Mouse (Mus musculus) T-helper 17 cell (primary cell): Measurements from ENCODE around the gene Scd2.

ENCODE experiments used
- in situ Hi-C, 2 experiments: fragments of 300-600 bp; cut with MboI, MseI; formaldehyde crosslinking; loops; 1 replicate in 1 of 2; 2 replicates in 1 of 2; pipeline ENCODE4 v1.15.1; 2025; ENCODE audit warnings: high pct_unique_total_duplicates in 2 of 2

Gene Scd2

DNA sequence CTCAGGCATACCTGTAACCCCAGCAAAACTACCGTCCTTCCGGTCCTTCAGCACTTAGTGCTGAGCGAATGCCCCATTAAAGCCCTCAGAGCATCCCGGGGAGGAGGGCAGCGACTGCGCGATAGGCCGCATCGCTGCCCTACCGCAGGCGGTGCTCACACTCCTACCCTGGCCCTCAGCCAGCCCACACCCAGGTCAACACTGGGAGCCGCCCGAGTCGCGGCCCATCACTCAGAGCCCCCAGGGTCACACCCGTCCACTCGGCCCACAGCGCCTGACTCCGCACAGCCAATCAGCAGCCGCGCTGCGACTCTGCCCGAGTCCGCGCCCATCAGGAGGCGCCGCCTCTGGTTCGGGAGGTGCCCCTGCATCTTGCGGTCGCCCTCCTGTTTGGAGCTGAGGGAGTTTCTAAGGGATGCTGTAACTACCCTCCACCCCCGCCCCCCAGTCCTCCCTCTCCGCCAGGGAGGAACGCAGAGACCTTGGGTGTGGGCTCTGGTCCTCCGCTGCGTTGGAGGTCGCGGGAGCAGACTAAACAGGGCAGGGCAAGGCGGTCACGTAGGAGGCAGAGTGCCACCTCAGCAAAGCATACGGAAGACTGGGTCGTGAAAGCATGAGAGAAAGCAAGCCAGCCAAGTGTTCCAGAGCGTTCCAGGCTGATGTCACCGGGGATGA lies 26.5 kb upstream of the Scd2 start:
- in situ Hi-C loops: loop anchor here (10.0 to 25.0 kb wide), 2 partner anchors 1508 to 1770 kb away; partner anchors contain the start of genes Ldb1 (in 1 of the 2) and Pprc1 (in 1 of the 2)

DNA sequence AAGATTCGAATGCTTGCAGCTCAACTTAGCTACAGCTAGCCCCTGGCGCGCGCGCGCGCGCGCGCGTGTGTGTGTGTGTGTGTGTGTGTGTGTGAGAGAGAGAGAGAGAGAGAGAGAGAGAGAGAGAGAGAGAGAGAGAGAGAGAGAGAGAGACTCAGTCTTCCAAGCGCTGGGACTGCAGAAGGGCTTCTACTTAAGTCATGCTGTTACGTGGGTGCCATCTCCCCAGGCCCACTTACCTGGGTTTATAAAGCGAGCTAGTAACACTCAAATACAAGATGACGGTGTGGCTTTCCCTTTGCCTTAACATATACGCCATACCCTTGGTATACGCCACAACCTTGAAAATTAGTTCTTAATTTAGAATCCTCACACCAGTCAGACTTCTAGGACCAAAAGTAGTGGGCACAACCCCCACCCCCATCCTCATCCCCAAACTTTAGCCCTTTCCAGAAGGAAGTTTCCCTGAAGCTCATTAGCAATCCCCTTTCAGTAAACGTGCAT lies 25.9 kb upstream of the Scd2 start:
- in situ Hi-C loops: loop anchor here (10.0 to 25.0 kb wide), 2 partner anchors 1507 to 1770 kb away; partner anchors contain the start of genes Ldb1 (in 1 of the 2) and Pprc1 (in 1 of the 2)

DNA sequence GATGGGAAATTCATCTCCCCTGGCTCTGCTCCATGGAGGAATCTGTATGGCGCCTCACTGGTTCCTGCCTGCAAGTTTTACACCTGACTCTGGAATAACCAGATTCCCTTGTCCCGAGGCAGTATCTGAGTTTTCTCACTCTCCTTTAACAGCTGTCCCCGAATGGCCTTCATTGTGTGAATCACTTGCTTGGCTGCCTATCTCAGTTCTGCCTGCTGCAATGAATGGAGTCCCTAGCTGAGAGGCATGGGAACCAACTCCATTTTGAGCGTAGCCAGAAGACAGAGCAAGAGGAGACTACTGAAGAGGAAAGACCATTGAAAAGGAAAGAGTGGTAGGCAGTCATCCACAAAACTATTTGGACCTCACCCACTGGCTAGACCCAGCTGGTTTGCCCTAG lies 19.8 kb upstream of the Scd2 start:
- in situ Hi-C loops: loop anchor here in 1 of 2 experiments (25.0 kb wide), 1 partner anchor 1764 kb away; the partner anchor contains the start of genes Ldb1 and Pprc1

DNA sequence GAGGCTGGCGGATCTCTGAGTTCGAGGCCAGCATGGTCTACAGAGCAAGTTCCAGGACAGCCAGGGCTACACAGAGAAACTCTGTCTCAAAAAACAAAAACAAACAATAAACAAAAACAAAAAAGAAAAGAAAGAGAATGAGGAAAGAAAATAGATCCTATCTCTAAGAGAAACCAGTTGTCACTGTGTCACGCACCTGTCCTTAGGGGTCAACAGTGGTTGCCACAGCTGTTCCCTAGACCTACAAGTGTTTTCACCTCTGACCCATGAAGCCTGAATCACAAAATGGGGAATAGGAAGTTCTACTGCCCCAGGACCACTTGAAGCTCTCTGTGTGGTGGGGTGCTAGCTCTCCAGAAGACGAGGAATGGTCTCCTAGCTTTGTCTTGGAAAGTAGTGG lies 19.0 kb upstream of the Scd2 start:
- in situ Hi-C loops: loop anchor here in 1 of 2 experiments (25.0 kb wide), 1 partner anchor 1763 kb away; the partner anchor contains the start of genes Ldb1 and Pprc1

DNA sequence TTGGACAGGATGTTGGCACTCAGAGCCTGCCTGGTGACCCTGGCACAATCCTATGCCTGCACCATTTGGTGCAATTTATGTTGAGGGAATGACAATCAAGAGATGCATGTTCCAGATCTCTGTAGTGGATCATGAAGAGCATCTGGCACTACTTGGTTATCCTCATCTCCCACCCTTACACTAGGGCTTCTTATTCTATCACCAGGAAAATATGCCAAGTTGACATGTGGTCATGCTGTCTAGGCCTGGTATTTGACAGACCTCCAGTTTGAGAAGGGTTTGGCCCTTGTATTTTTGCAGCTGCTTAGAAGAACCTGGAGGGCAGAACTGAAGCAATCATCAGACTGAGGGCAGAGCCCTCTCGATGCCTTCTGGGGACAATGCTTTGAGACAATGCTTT lies 18.1 kb upstream of the Scd2 start:
- in situ Hi-C loops: loop anchor here in 1 of 2 experiments (25.0 kb wide), 1 partner anchor 1787 kb away; no protein-coding TSS in a partner anchor

DNA sequence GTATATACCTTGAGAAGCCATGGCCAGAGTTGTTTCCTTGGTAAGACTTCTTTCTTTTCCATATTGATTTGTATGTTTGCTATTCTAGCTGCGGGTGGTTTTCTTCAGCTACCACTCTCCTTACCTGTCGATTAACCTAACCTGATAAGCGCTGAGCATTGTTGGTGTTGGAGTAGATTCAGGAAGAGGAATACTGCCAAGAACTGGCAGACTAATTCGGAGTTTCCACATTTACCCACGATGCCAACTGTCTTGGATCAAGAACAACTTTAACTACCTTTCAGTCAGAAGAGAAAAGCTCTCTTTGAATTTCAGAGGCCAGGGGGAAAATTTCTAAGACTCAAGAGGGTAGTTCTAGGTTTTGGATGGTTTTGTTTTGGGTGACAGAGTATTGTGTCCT lies 16.6 kb upstream of the Scd2 start:
- in situ Hi-C loops: loop anchor here in 1 of 2 experiments (25.0 kb wide), 1 partner anchor 1785 kb away; no protein-coding TSS in a partner anchor

DNA sequence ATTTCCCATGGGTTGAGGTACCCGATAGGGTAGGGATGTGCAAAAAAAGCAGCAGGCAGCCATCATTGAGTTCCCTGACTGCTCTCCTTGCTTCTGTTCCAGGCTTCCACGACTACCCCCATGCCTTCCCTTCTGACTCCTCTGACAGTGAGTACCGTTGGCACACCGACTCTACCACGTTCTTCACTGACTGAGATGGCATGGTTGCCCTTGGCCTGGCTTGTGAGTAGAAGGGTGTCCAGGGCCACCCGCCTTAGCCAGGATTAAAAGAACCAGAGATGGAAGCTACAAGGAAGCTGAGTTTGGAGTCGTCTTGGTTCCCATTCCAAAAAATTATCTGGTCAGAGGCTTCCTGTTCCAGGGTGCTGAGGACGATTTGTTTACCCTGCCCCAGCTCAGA lies 15.5 kb upstream of the Scd2 start:
- in situ Hi-C loops: loop anchor here in 1 of 2 experiments (25.0 kb wide), 1 partner anchor 1784 kb away; no protein-coding TSS in a partner anchor

DNA sequence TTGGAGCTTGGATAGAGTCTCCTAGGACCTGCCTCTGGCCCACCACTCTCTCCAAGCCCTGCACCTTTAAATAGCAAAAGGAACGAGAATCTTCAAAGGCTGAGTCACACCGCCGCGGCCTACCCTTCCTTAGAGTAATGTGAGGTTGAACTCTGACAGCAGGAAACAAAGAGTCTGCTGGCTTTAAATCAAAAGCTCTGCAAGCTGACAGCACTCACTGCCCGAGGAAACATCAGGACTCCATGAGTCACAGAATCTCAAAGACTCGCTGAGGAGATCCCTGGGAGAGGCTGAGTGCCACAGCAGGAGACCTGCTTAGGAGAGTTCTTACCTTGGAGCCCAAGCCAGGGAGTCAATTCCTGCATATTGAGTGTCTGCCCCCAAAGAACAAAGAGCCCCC lies 12.7 kb upstream of the Scd2 start:
- in situ Hi-C loops: loop anchor here in 1 of 2 experiments (25.0 kb wide), 1 partner anchor 1782 kb away; no protein-coding TSS in a partner anchor

DNA sequence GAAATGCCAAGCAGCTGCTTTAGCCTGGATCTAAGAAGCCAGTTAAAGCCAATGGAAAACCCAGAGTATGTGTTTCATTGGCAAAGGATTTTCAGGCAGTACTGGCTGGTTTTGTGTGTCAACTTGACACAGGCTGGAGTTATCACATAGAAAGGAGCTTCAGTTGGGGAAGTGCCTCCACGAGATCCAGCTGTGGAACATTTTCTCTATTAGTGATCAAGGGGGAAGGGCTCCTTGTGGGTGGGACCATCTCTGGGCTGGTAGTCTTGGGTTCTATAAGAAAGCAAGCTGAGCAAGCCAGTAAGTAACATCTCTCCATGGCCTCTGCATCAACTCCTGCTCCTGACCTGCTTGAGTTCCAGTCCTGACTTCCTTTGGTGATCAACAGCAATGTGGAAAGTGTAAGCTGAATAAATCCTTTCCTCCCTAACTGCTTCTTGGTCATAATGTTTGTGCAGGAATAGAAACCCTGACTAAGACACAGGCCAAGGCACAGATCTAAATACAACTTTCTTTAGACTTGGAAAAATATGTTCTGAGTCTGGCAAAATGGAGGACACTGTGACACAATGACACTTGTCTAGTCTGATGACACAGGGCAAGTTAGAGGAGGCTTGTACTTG lies 11.5 kb upstream of the Scd2 start:
- in situ Hi-C loops: loop anchor here in 1 of 2 experiments (25.0 kb wide), 1 partner anchor 1780 kb away; no protein-coding TSS in a partner anchor

DNA sequence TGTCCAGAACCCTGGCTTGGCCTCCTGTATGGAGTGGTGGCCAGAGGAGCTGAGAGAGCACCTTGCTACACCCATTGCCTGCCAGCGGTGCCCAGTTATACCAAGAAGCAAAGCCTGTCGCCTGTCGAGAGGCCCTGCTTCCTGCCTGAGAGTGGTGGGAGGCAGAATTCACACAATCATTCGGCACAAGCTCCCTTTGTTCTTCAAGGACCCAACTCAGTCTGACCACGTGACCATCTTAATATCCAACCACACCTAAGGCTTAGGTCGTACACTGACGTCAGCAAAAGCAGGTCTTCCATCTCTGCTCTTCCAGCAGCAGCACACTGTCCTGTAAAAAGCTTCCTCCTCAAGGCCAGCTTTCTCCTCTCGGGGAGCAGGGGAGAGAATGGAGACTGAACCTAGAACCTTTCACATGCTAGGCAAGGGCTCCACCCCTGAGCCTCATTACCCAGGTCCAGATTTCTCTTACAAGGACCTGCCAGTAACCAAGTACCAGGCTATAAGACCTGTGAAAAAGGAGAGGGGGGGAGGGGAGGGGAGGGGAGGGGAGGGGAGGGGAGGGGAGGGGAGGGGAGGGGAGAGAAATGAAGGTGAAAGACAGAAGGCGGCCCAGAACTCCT lies 10.8 kb upstream of the Scd2 start:
- in situ Hi-C loops: loop anchor here in 1 of 2 experiments (25.0 kb wide), 1 partner anchor 1780 kb away; no protein-coding TSS in a partner anchor

DNA sequence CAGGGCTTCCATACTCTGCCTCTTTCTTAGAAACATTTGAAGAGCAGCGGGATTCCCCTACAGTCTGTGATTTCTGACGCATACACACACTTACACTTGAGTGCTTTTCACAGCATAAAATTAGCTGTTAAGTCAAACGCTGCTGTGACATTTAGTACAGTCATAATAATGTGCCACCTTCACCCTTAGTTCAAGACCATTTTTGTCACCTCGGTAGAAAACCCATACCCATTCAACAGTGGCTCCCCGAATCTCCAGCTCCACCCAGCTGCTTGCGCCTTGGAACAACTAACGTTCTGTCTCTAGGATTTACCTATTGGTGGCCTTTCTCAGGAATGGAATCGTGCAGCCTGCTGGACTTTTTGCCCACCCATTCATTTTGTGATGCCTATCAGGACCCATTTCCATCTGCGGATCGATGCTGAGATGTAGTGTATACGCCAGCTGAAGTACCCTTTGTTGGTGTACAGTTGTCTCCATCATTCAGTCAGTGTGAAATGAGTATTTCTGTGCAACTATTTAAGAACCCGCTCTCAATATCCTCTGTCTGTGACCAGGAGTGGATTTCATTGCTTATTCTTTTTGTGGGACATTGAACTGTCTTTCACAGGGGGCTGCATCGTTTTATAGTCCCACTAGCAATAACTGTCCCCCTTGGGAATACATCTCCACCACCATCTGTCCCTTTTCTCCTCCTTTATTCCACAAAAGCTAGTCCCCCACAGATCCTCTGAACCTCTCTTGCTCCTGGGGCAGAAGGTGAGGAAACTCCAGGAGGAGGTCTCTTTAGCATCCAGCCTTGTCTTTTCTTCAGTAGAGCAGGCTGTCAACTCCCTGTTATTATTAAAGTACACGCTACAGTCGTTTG lies 10.1 kb upstream of the Scd2 start:
- in situ Hi-C loops: loop anchor here in 1 of 2 experiments (25.0 kb wide), 1 partner anchor 1779 kb away; no protein-coding TSS in a partner anchor

DNA sequence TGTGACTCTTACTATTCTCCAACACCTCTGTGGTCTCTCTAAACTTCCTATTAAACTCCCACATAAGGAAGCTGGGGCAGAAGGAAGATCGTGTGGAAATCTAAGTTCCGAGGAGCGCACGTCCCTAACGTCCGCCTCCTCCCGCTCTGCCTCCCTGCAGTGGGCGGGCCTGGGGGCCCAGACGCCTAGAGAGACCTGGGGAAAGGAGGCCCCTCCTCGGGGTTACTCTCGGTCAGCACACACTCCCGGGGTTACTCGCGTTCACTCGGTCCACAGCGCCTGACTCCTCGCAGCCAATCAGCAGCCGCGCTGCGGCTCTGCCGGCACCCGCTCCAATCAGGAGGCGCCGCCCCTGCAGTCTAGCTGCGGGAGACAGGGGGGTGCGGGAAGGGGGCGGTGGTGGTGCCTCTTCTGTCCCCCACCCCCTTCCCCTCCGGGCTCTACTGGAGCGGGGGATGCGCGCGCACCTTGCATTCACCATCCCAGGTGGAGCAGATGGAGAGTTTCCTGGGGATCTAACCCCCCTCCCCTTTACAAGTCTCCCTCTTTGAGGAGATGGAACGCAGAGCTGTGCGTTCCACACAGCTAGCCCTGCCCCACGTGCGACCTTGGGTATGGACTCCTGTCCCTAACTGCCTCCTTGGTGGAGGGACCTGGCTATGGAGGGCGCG lies 9.3 kb upstream of the Scd2 start:
- in situ Hi-C loops: loop anchor here in 1 of 2 experiments (25.0 kb wide), 1 partner anchor 1778 kb away; no protein-coding TSS in a partner anchor

DNA sequence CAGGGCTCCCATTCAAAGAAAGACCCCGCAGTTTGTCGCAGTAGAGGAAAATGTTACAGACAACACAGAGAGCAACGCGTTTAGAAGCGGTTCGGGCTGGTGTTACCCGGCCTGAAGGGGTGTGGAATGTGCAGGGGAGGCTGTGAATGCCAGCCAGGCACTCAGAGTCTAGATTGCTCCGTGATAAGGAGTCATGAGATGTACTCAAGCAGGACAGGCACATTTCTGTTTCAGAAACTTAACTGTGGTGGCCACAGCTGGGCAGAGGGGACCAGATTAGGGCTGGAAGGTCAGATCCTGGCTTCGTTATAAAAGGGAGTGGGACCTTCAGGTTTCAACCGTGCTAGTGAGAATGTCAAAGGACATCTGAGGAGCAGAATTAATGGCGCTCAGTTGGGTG lies 8.8 kb upstream of the Scd2 start:
- in situ Hi-C loops: loop anchor here in 1 of 2 experiments (5.0 to 25.0 kb wide), 2 partner anchors 783 to 1778 kb away; no protein-coding TSS in a partner anchor

DNA sequence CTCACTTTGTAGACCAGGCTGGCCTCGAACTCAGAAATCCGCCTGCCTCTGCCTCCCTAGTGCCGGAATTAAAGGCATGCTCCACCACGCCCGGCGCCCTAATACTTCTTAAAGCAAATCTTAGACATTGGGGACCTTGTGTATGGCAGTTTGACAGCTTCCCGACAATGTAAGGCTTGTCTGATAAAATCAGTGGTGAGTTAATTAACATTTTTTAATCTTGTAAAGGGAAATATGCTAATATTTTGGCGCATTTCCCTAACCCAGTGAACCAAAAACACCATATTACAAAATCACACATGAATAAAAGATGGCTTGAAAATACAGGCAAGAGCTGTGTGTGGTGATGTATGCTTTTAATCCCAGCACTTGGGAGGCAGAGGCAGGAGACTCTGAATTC lies 7.9 kb upstream of the Scd2 start:
- in situ Hi-C loops: loop anchor here in 1 of 2 experiments (5.0 to 25.0 kb wide), 2 partner anchors 782 to 1777 kb away; no protein-coding TSS in a partner anchor

DNA sequence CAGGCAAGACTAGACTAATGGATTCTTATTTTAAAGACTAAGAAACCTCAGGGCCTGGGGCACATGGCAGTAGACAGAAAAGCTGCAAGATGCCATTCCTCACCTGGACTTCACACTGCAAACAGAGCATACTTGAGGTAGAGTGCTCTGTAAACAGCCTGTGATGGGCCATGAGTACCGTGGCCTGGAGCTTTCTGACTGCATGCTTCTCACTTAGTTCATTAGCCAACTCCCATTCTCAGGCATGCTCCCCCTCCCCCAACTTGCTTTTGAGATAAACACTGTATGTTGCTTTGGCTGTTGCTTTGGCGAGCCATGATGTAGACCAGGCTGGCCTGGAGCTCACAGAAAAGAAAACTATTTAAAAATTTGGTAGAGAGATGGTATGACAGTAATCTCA lies 7.4 kb upstream of the Scd2 start:
- in situ Hi-C loops: loop anchor here in 1 of 2 experiments (5.0 to 25.0 kb wide), 2 partner anchors 781 to 1776 kb away; no protein-coding TSS in a partner anchor

DNA sequence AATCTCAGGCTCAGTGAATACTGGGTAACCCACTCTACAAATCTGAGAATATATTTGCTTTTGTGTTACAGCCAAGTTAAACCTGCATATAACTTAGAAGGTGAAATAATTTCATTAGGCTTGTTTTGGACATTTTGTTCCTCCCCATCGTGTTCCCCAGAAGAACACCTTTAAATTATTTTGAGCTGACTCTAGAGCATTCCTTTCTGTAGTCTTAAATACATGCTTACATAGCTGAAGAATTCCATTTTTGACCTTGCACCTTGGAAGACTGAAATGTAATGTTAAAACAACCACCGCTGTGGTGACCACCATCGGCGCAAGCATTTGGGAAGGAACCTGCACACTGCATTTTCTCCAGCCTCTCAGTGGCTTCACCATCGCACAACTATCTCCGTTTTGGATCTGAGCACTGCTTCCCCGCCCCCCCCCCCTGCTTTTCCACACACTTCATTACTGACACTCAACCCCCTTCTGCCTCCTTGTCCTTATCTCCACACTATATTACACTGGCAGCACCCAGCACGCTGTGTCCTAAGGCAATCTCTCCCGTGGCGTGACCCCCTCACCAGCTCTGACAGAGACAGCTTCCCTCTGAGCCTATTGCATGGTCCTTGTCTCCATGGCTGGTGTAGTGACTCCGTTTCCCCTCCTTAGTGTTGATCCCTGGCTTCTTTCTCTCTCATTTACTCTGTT lies 5.9 kb upstream of the Scd2 start:
- in situ Hi-C loops: loop anchor here in 1 of 2 experiments (5.0 to 25.0 kb wide), 2 partner anchors 780 to 1775 kb away; no protein-coding TSS in a partner anchor

DNA sequence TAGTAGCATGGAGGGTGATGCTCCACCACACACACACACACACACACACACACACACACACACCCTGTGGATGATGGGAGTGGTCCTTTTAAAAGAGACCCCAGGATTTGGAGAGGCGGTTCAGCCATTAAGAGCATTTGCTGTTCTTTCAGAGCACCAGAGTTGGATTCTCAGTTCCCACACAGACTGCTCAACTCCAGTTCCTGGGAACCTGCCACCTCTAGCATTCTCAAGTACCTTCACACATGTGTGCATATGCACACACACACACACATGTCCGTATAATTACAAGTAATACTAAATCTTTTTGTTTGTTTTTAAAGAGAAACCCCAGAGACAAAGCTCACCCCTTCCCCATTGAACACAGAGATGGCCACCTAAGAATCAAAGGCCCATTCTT lies 1.4 kb upstream of the Scd2 start:
- in situ Hi-C loops: loop anchor here in 1 of 2 experiments (25.0 kb wide), 1 partner anchor 1770 kb away; no protein-coding TSS in a partner anchor

DNA sequence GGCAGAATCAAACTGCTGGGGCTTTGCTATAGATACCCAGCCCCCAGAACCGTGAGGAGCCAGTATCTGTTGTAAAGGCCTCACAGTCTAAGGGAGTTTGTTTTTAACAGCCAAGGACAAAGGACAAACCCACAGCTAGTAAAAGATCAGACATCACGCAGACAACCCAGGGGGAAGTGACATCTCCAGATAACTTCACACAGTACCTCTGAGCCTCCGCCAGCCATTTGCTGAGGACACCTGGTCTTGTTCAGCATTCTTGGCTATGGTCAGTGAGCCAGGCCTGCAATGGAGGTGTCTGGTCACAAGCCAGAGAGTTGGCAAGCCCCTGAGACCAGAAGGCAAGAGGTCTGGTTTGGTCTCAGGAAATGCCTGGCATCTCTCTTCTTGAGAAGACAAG lies 991 bp upstream of the Scd2 start:
- in situ Hi-C loops: loop anchor here in 1 of 2 experiments (25.0 kb wide), 1 partner anchor 1770 kb away; no protein-coding TSS in a partner anchor
